Mouse (Mus musculus) brown adipose tissue, adult 24 weeks (tissue): ENCODE measurements at regions not wholly inside any gene's neighbourhood (a gene's known extent, or its start where the extent isn't known, plus 50 kb on each side); places are given as distances from the start of the nearest gene placed in this dataset.

Experiments used
- H3K27ac ChIP-seq: fragments of 200-500 bp; replicated peaks from 2 replicates; pipeline ENCODE4 v1.5.1; 2012; ENCODE audit warnings: low read depth, mild to moderate bottlenecking, low read length
- H3K4me1 ChIP-seq: fragments of 200-500 bp; 2 replicates; pipeline ENCODE4 v1.6.1; 2012; ENCODE audit warnings: low read length, mixed read lengths; ENCODE audit not compliant: control insufficient read depth, insufficient read depth, insufficient read length
- H3K4me3 ChIP-seq: fragments of 200-500 bp; 2 replicates; pipeline ENCODE4 v1.5.1; 2012; ENCODE audit warnings: low read depth, mild to moderate bottlenecking, low read length, moderate library complexity; ENCODE audit not compliant: insufficient read depth

- no peak overlapping the region for H3K27ac ChIP-seq
- no peak overlapping the region for H3K4me3 ChIP-seq
These were observed 55.3 kb upstream of the Topaz1 start for GRCm38 (mm10) chr9:122691879-122692278.

GRCm38 (mm10) chr9:122695724-122696123 lies 51.4 kb upstream of the Topaz1 start:
- Histone ChIP-seq H3K4me1 (no peaks in the 10 kb centered on the region), H3K27ac (no peak overlapping the region), H3K4me3 (no peak overlapping the region)

More at GRCm38 (mm10) chr9:122691879-122692278, 55.3 kb upstream of the Topaz1 start:
- H3K4me1 ChIP-seq, result no peaks in the 10 kb centered on the region
